Mouse (Mus musculus): Measurements from ENCODE around the gene Rnf5.

DNA sequence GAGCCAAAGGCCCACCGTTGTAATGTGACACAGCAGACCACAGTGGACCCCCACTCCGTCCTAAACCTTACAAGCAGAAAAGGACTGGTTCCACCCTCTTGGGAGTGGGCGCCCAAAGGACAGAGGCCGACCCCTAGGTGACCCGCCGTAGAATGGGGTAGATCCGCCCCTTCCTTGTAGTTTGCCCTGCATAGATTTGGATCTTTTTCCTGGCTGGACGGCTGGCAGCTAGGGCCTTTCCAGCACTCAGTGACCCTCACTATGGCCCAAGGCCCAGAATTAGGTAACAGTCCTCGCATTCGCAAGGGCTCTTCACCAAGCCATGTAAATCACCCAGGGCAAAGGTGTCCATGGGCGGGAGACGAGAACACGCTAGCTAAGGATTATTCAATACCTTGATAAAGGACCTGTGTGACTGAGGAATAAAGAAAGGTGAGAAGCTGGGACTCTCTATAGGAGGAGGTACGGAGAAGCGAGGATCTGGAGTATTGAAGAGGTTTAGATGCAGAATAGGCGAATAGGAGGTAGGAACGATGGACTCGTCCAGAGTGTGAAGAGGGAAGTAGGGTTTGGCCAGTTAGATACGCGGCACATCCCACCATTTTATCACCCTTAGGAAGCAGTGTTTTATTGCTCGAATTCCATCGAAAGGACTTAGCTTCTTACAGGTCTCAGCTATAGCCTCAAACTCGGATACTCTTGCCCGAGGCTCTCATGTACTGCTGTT is 1.2 kb upstream of the Rnf5 start:
- TF ChIP-seq ZC3H11A (IDR thresholded peaks at IDR 0.05; ENCODE audit: borderline replicate concordance, low read depth, low read length) (no peak), MAFK (IDR thresholded peaks at IDR 0.05; ENCODE audit: insufficient read depth, low read depth, low read length) (no peak), ZNF384 (IDR thresholded peaks at IDR 0.05; ENCODE audit: low read depth, low read length) (no peak), HCFC1 (IDR thresholded peaks at IDR 0.05; ENCODE audit: borderline replicate concordance, insufficient read depth, low read length) (no peak), CHD2 (IDR thresholded peaks at IDR 0.05; ENCODE audit: low read depth, low read length) (no peak)

All from ES-E14 (cell line).